Mouse (Mus musculus): ENCODE data around the gene Ddr2.

The Ddr2 gene

DNA sequence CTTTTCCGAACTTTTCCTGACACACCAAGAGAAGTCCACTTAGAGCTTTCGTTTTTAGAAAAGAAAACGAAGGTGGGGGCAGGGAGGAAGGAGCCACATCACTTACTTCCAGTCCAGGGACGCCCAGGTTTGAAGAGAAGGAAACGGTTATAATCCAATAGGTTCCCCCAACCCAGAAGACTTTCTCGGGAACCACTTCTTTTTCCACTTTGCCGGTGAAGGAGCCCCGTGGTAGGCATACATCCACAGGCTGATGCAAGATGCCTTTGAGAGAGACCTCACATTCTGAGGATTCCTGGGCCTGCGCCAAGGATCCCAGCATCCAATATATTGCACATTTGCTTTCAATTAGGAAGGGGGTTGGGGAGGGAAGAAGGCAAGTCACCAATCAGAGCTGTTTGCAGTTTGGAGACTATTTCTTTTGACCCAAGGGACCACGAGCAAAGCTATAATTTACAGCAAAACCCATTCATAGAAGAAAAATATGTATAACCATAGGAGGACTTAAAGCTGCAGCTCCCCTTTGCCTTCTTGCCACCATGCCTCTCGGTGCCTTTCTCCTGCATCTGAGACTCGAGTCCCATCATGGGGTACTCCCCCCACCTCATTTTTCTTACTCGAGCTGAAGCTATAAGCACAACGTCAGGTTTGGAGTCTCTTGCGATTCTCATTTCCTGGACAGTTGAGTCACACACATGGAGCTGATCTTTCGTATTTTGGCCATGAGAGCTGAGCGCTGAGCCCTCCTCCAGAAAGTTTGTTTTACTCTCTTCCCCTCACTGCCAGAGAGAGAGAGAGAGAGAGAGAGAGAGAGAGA lies at the start of gene Ddr2:
TSS of gene Ddr2 (minus strand) at position 247 of the 817 bp plus-strand sequence.
- H3K4me3 ChIP-seq (replicated peaks; ENCODE audit: low read length), result peak within 1 kb of the TSS; percentile 10; the same call in 1 of the 2 replicates
- TF ChIP-seq CTCF (conservative IDR thresholded peaks at IDR 0.05; ENCODE audit: low read length) (no peak), POU5F1 (IDR thresholded peaks at IDR 0.05; ENCODE audit: borderline replicate concordance, low read length) (no peak), NANOG (IDR thresholded peaks at IDR 0.05; ENCODE audit: borderline replicate concordance, low read length) (no peak)

DNA sequence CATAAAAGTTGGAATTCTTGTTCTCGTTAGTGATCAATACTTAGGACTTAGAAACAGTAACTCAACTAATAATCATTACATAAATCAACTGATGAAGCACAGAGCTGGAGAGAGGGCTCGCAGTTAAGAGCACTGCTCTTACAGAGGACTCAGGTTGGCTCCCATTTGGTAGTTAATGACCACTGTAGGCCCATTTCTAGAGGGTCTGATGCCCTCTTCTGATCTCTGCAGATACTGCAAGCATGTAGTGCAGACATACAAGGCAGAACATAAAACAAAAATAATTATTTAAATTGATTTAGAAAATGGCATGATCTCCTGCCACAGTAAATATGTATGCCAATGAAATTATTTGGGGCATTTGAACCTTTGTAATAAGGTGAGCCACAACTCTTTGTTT lies 49.1 kb upstream of the Ddr2 start:
- no peak for TF ChIP-seq POU5F1 (IDR thresholded peaks at IDR 0.05; ENCODE audit: borderline replicate concordance, low read length)
- no peak for TF ChIP-seq CTCF (conservative IDR thresholded peaks at IDR 0.05; ENCODE audit: low read length)
- no peak for TF ChIP-seq NANOG (IDR thresholded peaks at IDR 0.05; ENCODE audit: borderline replicate concordance, low read length)
- H3K36me3 ChIP-seq (ENCODE audit: insufficient read depth, low read length), result peaks cover 20% of the 10 kb centered on the region
- H3K4me3 ChIP-seq (replicated peaks; ENCODE audit: low read length), result no peak overlapping the region
- H3K27me3 ChIP-seq (ENCODE audit: insufficient read depth, low read length), result no peaks in the 10 kb centered on the region
- H3K9me3 ChIP-seq (ENCODE audit: low read length), result no peaks in the 10 kb centered on the region
- no peaks in the 10 kb centered on the region for H3K4me1 ChIP-seq (replicated peaks; ENCODE audit: low read depth, low read length)

More for the DNA sequence above, at the start of gene Ddr2:
- Histone ChIP-seq H3K4me1 (replicated peaks; ENCODE audit: low read depth, low read length) (peaks cover 16% of the 10 kb centered on the region), H3K36me3 (ENCODE audit: insufficient read depth, low read length) (no peaks in the 10 kb centered on the region), H3K27me3 (ENCODE audit: insufficient read depth, low read length) (peaks cover 21% of the 10 kb centered on the region), H3K9me3 (ENCODE audit: low read length) (no peaks in the 10 kb centered on the region)

DNA sequence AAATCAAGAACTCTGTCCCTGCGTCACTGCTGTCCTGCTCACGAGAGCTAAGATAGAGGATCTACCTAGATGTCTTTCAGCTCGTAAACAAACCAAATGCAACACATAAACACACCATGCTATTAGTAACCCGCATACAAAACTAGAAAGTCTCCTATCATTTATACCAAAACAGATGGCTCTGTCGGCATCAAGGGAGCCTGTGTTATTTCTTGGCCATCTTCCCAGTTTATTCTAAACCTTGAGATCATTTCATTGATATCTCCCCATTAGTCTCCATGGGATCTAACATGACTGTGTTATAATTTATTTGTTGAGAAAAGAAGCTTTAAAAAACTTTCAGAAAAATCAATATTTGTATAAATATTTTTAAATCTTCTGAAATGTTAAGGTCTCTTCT lies 45.2 kb upstream of the Ddr2 start:
- peaks cover 14% of the 10 kb centered on the region for H3K36me3 ChIP-seq (ENCODE audit: insufficient read depth, low read length)
- H3K4me1 ChIP-seq (replicated peaks; ENCODE audit: low read depth, low read length), result no peaks in the 10 kb centered on the region
- H3K27me3 ChIP-seq (ENCODE audit: insufficient read depth, low read length), result no peaks in the 10 kb centered on the region
- no peaks in the 10 kb centered on the region for H3K9me3 ChIP-seq (ENCODE audit: low read length)
- H3K4me3 ChIP-seq (replicated peaks; ENCODE audit: low read length), result no peak overlapping the region
- TF ChIP-seq NANOG (IDR thresholded peaks at IDR 0.05; ENCODE audit: borderline replicate concordance, low read length), result no peak
- no peak for TF ChIP-seq POU5F1 (IDR thresholded peaks at IDR 0.05; ENCODE audit: borderline replicate concordance, low read length)
- no peak for TF ChIP-seq CTCF (conservative IDR thresholded peaks at IDR 0.05; ENCODE audit: low read length)

DNA sequence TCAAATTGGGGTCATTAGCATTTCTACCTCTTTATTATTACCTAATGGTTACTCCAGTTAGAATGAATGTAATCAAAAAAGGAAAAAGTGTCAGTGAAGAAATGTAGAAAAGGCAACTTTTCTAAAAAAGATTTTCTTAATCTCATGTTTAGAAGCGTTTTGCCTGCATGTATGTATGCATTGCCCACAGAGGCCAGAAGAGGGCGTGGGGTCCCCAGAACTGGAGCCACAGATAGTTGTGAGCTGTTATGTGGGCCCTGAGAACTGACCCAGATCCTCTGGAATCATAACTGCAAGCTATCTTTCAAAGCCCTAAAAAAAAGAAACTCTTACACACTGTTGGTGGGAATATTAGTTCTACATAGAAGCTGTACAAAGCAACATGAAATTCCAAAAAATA lies 44.7 kb upstream of the Ddr2 start:
- Histone ChIP-seq H3K4me3 (replicated peaks; ENCODE audit: low read length) (no peak overlapping the region), H3K9me3 (ENCODE audit: low read length) (no peaks in the 10 kb centered on the region), H3K36me3 (ENCODE audit: insufficient read depth, low read length) (peaks cover 14% of the 10 kb centered on the region; the same call in 1 of the 2 replicates), H3K4me1 (replicated peaks; ENCODE audit: low read depth, low read length) (no peaks in the 10 kb centered on the region), H3K27me3 (ENCODE audit: insufficient read depth, low read length) (no peaks in the 10 kb centered on the region)
- TF ChIP-seq NANOG (IDR thresholded peaks at IDR 0.05; ENCODE audit: borderline replicate concordance, low read length), result no peak
- TF ChIP-seq CTCF (conservative IDR thresholded peaks at IDR 0.05; ENCODE audit: low read length), result peak; percentile 30
- no peak for TF ChIP-seq POU5F1 (IDR thresholded peaks at IDR 0.05; ENCODE audit: borderline replicate concordance, low read length)

DNA sequence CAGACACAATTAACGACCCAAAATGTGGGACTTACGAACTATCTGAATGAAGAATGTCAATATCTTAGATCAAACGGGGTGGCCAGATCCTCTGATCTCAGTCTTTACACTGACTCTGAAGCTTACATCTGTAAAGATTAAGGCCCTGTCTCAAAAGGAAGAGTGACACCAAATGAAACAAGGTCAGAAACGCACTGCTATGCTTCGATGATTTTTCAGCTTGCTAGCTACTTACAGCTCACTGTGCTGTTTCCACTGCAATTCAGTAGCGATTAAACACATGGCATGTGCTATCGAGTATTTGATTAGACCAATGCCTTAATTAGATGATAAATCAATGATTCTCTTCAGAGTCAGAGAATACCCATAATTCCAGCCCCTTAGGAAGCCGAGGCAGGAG lies 43.4 kb upstream of the Ddr2 start:
- Histone ChIP-seq H3K4me1 (replicated peaks; ENCODE audit: low read depth, low read length) (no peaks in the 10 kb centered on the region), H3K4me3 (replicated peaks; ENCODE audit: low read length) (no peak overlapping the region), H3K36me3 (ENCODE audit: insufficient read depth, low read length) (peaks cover 25% of the 10 kb centered on the region), H3K27me3 (ENCODE audit: insufficient read depth, low read length) (no peaks in the 10 kb centered on the region), H3K9me3 (ENCODE audit: low read length) (no peaks in the 10 kb centered on the region)
- no peak for TF ChIP-seq CTCF (conservative IDR thresholded peaks at IDR 0.05; ENCODE audit: low read length)
- no peak for TF ChIP-seq NANOG (IDR thresholded peaks at IDR 0.05; ENCODE audit: borderline replicate concordance, low read length)
- no peak for TF ChIP-seq POU5F1 (IDR thresholded peaks at IDR 0.05; ENCODE audit: borderline replicate concordance, low read length)

DNA sequence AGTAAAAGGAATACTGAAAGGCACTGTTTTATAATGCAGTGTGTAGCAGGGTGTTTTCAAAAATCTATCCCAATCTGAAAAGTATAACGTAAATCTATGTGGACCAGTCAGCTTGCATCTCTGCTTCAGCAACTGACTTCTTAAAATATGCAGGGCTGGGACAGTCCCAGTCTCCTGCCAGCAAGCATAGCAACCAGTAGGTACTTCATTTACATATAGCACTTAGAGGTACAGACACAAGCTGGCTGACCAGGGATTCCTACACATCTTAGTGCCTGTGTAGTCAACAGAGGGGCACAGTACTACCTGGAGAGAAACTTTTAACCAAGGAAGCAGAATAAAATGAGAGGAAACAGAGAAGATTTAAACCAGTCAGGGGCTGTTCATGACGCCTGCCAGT lies 42.0 kb upstream of the Ddr2 start:
- Histone ChIP-seq H3K4me1 (replicated peaks; ENCODE audit: low read depth, low read length) (peaks cover 3% of the 10 kb centered on the region; the same call in 1 of the 2 replicates), H3K27me3 (ENCODE audit: insufficient read depth, low read length) (no peaks in the 10 kb centered on the region), H3K4me3 (replicated peaks; ENCODE audit: low read length) (no peak overlapping the region), H3K36me3 (ENCODE audit: insufficient read depth, low read length) (peaks cover 14% of the 10 kb centered on the region), H3K9me3 (ENCODE audit: low read length) (no peaks in the 10 kb centered on the region)
- TF ChIP-seq CTCF (conservative IDR thresholded peaks at IDR 0.05; ENCODE audit: low read length) (no peak), POU5F1 (IDR thresholded peaks at IDR 0.05; ENCODE audit: borderline replicate concordance, low read length) (no peak), NANOG (IDR thresholded peaks at IDR 0.05; ENCODE audit: borderline replicate concordance, low read length) (no peak)

DNA sequence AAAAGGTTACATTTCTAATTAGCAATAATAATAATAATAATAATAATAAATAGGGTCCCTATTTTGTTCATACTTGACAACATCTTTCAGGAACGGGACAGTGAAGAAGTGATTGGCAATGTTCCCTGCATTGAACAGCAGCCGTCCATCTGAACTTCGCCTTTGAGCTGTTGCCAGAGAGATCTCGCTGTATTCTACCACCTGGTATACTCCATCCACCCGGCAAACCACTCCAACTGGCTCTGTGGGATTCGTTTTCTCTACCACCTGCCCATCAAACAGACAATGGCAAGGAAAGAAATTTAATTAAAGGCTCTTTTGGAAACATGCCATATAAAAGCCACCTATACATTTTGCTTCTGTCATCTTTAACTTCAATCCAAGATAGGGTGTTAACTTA lies 40.3 kb upstream of the Ddr2 start:
- no peaks in the 10 kb centered on the region for H3K9me3 ChIP-seq (ENCODE audit: low read length)
- peaks cover 14% of the 10 kb centered on the region for H3K36me3 ChIP-seq (ENCODE audit: insufficient read depth, low read length)
- no peak overlapping the region for H3K4me3 ChIP-seq (replicated peaks; ENCODE audit: low read length)
- TF ChIP-seq CTCF (conservative IDR thresholded peaks at IDR 0.05; ENCODE audit: low read length) (no peak), NANOG (IDR thresholded peaks at IDR 0.05; ENCODE audit: borderline replicate concordance, low read length) (no peak), POU5F1 (IDR thresholded peaks at IDR 0.05; ENCODE audit: borderline replicate concordance, low read length) (no peak)
- no peaks in the 10 kb centered on the region for H3K27me3 ChIP-seq (ENCODE audit: insufficient read depth, low read length)
- H3K4me1 ChIP-seq (replicated peaks; ENCODE audit: low read depth, low read length), result peaks cover 5% of the 10 kb centered on the region; the same call in 1 of the 2 replicates

DNA sequence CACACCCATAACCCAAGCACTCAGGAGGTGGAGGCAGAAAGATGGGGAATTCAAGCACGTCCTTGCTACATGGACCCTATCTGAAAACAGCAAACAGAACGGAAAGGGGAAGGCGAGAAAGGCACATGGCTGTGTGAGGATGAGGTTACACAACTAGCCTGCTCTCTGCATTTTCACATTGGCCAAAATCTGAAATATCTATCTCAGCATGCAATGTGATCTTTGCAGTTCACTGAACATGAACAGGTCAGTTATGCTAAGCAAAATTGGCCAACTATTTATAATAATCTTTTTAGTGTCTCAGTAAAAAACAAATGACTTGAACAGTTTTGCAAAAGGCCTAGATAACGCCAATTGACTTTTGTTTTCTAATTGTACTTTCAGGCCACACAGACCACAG lies 39.2 kb upstream of the Ddr2 start:
- Histone ChIP-seq H3K27me3 (ENCODE audit: insufficient read depth, low read length) (no peaks in the 10 kb centered on the region), H3K4me1 (replicated peaks; ENCODE audit: low read depth, low read length) (peaks cover 5% of the 10 kb centered on the region; the same call in 1 of the 2 replicates), H3K4me3 (replicated peaks; ENCODE audit: low read length) (no peak overlapping the region), H3K36me3 (ENCODE audit: insufficient read depth, low read length) (peaks cover 16% of the 10 kb centered on the region), H3K9me3 (ENCODE audit: low read length) (no peaks in the 10 kb centered on the region)
- no peak for TF ChIP-seq NANOG (IDR thresholded peaks at IDR 0.05; ENCODE audit: borderline replicate concordance, low read length)
- no peak for TF ChIP-seq POU5F1 (IDR thresholded peaks at IDR 0.05; ENCODE audit: borderline replicate concordance, low read length)
- no peak for TF ChIP-seq CTCF (conservative IDR thresholded peaks at IDR 0.05; ENCODE audit: low read length)
